8 mouse cellular contexts compared by ENCODE assay signal in the genomic region with DNA sequence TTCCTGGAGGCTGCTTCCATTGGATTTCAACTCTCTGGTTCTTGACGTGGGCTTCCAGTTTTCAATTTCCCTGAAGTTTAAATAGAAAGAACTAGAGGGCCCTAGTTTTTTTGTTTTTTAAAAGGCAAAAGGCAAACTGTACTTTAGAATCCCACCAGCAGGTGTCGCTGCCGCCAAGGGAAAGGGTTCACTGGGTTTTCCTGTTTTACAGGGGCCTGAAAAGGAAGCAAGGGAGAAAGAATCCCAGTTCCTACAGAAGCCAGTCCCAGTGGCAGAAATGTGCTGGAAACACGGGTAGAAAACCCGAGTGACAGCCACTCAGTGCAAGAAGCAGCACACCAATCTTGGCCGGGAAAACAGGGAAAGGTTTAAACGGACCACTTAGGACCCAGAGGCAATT. TPM values are rescaled to one million over a fixed set of nuclear protein-coding genes. Genes with fewer than 3 reads are reported as not detected.
DNase-seq lines count a peak whose midpoint lies in the region; TF ChIP-seq lines count a peak whose summit lies in the region.
"Had no signal": no experiment of that assay in that cellular context is flagged by ENCODE, and none has a peak within 500 bp of the region (broad histone marks: within the 10 kb centered on the region; RNA-seq: fewer than 3 reads in every experiment).

No protein-coding gene starts in this region.

- TF ChIP-seq EP300 in MEL (IDR thresholded peaks at IDR 0.05; ENCODE audit: low read depth in 1 of 2, low read length in 2 of 2), result no peak

- peak; percentile 78 to 97 (median 91) for TF ChIP-seq CTCF in MEL (IDR thresholded peaks at IDR 0.05 in 2 of 3, conservative IDR thresholded peaks at IDR 0.05 in 1 of 3; ENCODE audit: control insufficient read depth in 1 of 3, insufficient read depth in 1 of 3, low read depth in 2 of 3, low read length in 3 of 3, poor library complexity in 1 of 3, severe bottlenecking in 1 of 3)

- peaks cover 2 to 21% of the 10 kb centered on the region in 2 experiments; a peak in 3 of 4 replicates for H3K4me1 ChIP-seq in MEL (ENCODE audit: control insufficient read depth in 1 of 2, insufficient read depth in 2 of 2, low read length in 2 of 2)
- H3K4me1 ChIP-seq: limb, embryonic 13.5 days had no signal

- H3K27me3 ChIP-seq in MEL (ENCODE audit: control insufficient read depth in 1 of 2, insufficient read depth in 2 of 2, low read length in 2 of 2), result no peaks in the 10 kb centered on the region
- H3K27me3 ChIP-seq: limb, embryonic 13.5 days had no signal

- H3K9me3 ChIP-seq in MEL (replicated peaks; ENCODE audit: insufficient read depth, low read length), result no peaks in the 10 kb centered on the region
- H3K9me3 ChIP-seq: limb, embryonic 13.5 days had no signal

- peak overlapping the region in 1 of 2 experiments; percentile 27; a peak in 1 of 4 replicates for H3K4me3 ChIP-seq in MEL (ENCODE audit: control insufficient read depth in 1 of 2, insufficient read depth in 1 of 2, low read depth in 2 of 2, low read length in 2 of 2)
- H3K4me3 ChIP-seq: limb, embryonic 13.5 days had no signal

- peak overlapping the region; percentile 61 for H3K9ac ChIP-seq in MEL (ENCODE audit: control insufficient read depth, low read depth, low read length, poor library complexity, severe bottlenecking)
- H3K9ac ChIP-seq: limb, embryonic 13.5 days had no signal

- no peak overlapping the region for H3K27ac ChIP-seq in MEL (ENCODE audit: control insufficient read depth, low read depth, low read length)
- H3K27ac ChIP-seq: limb, embryonic 13.5 days had no signal

- TF ChIP-seq RAD21 in MEL (IDR thresholded peaks at IDR 0.05; ENCODE audit: low read depth, low read length), result peak; percentile 99

- DNase-seq in CD4-positive, CD25-positive, alpha-beta regulatory T cell, adult 2 months (ENCODE audit: low read depth, low spot score), result peak; percentile 79
- peak; percentile 73 for DNase-seq in MEL (ENCODE audit: low read depth, low spot score)
- peak; percentile 85 for DNase-seq in cerebellum, adult 9-10 months
- DNase-seq in gastrocnemius, postnatal 25 days, result peak; percentile 50
- DNase-seq in kidney, postnatal 14 days, result peak; percentile 80
- peak; percentile 91 for DNase-seq in lung, postnatal 14 days
- DNase-seq in spleen, postnatal 36 days (ENCODE audit: low spot score in 2 of 2), result peak; percentile 48 to 55

- no peaks in the 10 kb centered on the region for H3K79me2 ChIP-seq in MEL (ENCODE audit: control insufficient read depth, insufficient read depth, low read length, poor library complexity)

- TF ChIP-seq POLR2A in MEL (IDR thresholded peaks at IDR 0.05; ENCODE audit: control insufficient read depth in 1 of 2, insufficient read depth in 1 of 2, low read depth in 1 of 2, low read length in 2 of 2, poor library complexity in 1 of 2), result no peak

- H3K36me3 ChIP-seq in MEL (ENCODE audit: control insufficient read depth in 1 of 2, insufficient read depth in 2 of 2, low read length in 2 of 2), result peaks cover 0 to 10% of the 10 kb centered on the region in 2 experiments; a peak in 2 of 4 replicates
- H3K36me3 ChIP-seq: limb, embryonic 13.5 days had no signal

TF ChIP-seq in MEL, 35 proteins besides CTCF, POLR2A, EP300 and RAD21:
- TF ChIP-seq SIN3A (IDR thresholded peaks at IDR 0.05; ENCODE audit: low read length) (peak; percentile 75; the same call in 1 of the 2 replicates), MXI1 (IDR thresholded peaks at IDR 0.05; ENCODE audit: low read depth, low read length) (0 out of 2 replicates have a peak, but pooled peaks have one; percentile 24), MYB (IDR thresholded peaks at IDR 0.05; ENCODE audit: low read depth, low read length) (no peak), JUND (IDR thresholded peaks at IDR 0.05; ENCODE audit: low read depth, low read length) (no peak), MYC (IDR thresholded peaks at IDR 0.05; ENCODE audit: low read depth, low read length) (no peak), ZNF384 (IDR thresholded peaks at IDR 0.05; ENCODE audit: low read depth, low read length) (peak; percentile 84), MAFK (IDR thresholded peaks at IDR 0.05; ENCODE audit: borderline replicate concordance, low read depth, low read length) (no peak), SMC3 (IDR thresholded peaks at IDR 0.05; ENCODE audit: low read depth, low read length) (peak; percentile 96), ZC3H11A (IDR thresholded peaks at IDR 0.05; ENCODE audit: low read depth, low read length) (peak; percentile 98), ELF1 (IDR thresholded peaks at IDR 0.05; ENCODE audit: low read depth, low read length) (no peak)
TF ChIP-seq in MEL: peak in this region for 5.

RNA-seq across cellular contexts. Expression of a gene that starts 8.8 kb away (rescaled TPM):
- 125 and 127 TPM in 2 replicates for total RNA-seq in MEL (2012; rRNA removed)
- 100 to 1,000 TPM; 131 to 178 TPM for polyA plus RNA-seq in MEL (2012; ENCODE audit: insufficient read depth in 1 of 2, insufficient read length in 2 of 2, low read depth in 1 of 2, low replicate concordance in 2 of 2, missing spikeins in 1 of 2)
- 10 to 100 TPM; 27.8 to 32.2 TPM for total RNA-seq in gastrocnemius, postnatal 25 days (2021)

RNA-seq across cellular contexts. Expression of a gene that starts 8.9 kb away (rescaled TPM):
- 63.3 and 78.7 TPM in 2 replicates for total RNA-seq in MEL (2012; rRNA removed)
- 100 to 1,000 TPM in 1 of 2 experiments, not detected in 1; 111 TPM for polyA plus RNA-seq in MEL (2012; ENCODE audit: insufficient read depth in 1 of 2, insufficient read length in 2 of 2, low read depth in 1 of 2, low replicate concordance in 2 of 2, missing spikeins in 1 of 2)
- 10 to 100 TPM; 34.7 to 38.9 TPM for total RNA-seq in gastrocnemius, postnatal 25 days (2021)

RNA-seq across cellular contexts. Expression of a gene that starts 48.7 kb away (rescaled TPM):
- 22.4 and 27.0 TPM in 2 replicates for total RNA-seq in MEL (2012; rRNA removed)
- 10 to 100 TPM in 1 of 2 experiments, not detected in 1; 71.8 TPM for polyA plus RNA-seq in MEL (2012; ENCODE audit: insufficient read depth in 1 of 2, insufficient read length in 2 of 2, low read depth in 1 of 2, low replicate concordance in 2 of 2, missing spikeins in 1 of 2)
- 10 to 100 TPM; 67.9 to 70.2 TPM for total RNA-seq in gastrocnemius, postnatal 25 days (2021)
